In the genomic region with DNA sequence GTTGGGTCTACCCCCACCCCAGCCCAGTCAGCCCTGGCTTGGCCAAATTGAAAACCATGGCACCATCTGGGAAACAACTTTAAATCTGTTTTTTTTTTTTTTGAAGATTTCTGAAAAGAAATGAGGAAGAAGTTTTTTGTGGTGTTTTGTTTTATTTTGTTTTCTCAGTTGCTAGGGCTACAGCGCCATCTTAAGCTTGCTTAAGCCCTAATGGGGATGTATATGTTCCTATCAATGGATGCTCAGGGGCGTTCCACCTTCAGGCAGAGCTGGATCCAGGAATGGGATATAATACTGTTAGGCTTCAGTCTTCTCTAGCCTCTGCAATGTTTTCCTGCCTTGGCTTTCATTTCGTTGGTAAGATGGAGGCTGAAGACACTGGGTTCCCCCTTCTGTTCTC, we compare ENCODE assay signal across 28 mouse cellular contexts. TPM values are rescaled to one million over a fixed set of nuclear protein-coding genes. Genes with fewer than 3 reads are reported as not detected.
A peak's percentile ranks its signal among the peaks of the same experiment; 100 is the strongest.
DNase-seq lines count a peak whose midpoint lies in the region; ATAC-seq and TF ChIP-seq lines count a peak whose summit lies in the region.
"Had no signal": no experiment of that assay in that cellular context is flagged by ENCODE, and none has a peak within 500 bp of the region (broad histone marks: within the 10 kb centered on the region; RNA-seq: fewer than 3 reads in every experiment).

No protein-coding gene starts in this region.

- ATAC-seq in hematopoietic stem cell, adult 5-6 weeks (replicated peaks in 1 of 2; ENCODE audit: insufficient read depth in 1 of 2, low FRiP score in 2 of 2, low TSS enrichment in 1 of 2, low read depth in 1 of 2, poor library complexity in 2 of 2, severe bottlenecking in 2 of 2): peak; percentile 20 to 38; a peak in 1 of 4 replicates
- no peak for ATAC-seq in midbrain, embryonic 13.5 days
- ATAC-seq: activated CD4-positive, CD25-positive, alpha-beta regulatory T cell, adult 4 months; forebrain, embryonic 14.5 days; forebrain, postnatal 0 days had no signal

- DNase-seq in A20 (ENCODE audit: low read depth, low spot score) (peak; percentile 20), NIH3T3 (ENCODE audit: low read depth) (peak; percentile 14)
- DNase-seq in gastrocnemius, postnatal 10 days: no peak
- DNase-seq in cerebellum, adult 11 months: no peak
- no peak for DNase-seq in heart, adult 2 months
- DNase-seq: adrenal gland, adult 8-10 months; adrenal gland, postnatal 25 days; cerebellum, adult 18-20 months; cerebellum, adult 9-10 months; cerebellum, postnatal 14 days; forebrain, postnatal 0 days; gastrocnemius, adult 2 months; gastrocnemius, postnatal 36 days; heart, adult 11 months; heart, postnatal 10 days; heart, postnatal 36 days; kidney, adult 11 months had no signal

- 83% methylated on average over 3 of the region's 3 CpGs for WGBS in midbrain, embryonic 13.5 days
- 71% methylated on average over 3 of the region's 3 CpGs for WGBS in heart, adult 2 months

- no peaks in the 10 kb centered on the region for H3K27me3 ChIP-seq in midbrain, embryonic 13.5 days
- no peaks in the 10 kb centered on the region for H3K27me3 ChIP-seq in heart, adult 2 months (ENCODE audit: control insufficient read depth, insufficient read depth, low read length)
- H3K27me3 ChIP-seq: embryonic facial prominence, embryonic 15.5 days; hindbrain, embryonic 12.5 days; hindbrain, embryonic 15.5 days had no signal

- H3K27ac ChIP-seq in midbrain, embryonic 13.5 days: no peak overlapping the region
- no peak overlapping the region for H3K27ac ChIP-seq in heart, adult 2 months
- H3K27ac ChIP-seq: embryonic facial prominence, embryonic 12.5 days; embryonic facial prominence, embryonic 15.5 days; gastrocnemius, adult 2 months; heart, embryonic 15.5 days; hindbrain, embryonic 12.5 days; hindbrain, embryonic 15.5 days had no signal

- H3K4me3 ChIP-seq in midbrain, embryonic 13.5 days (replicated peaks): no peak overlapping the region
- H3K4me3 ChIP-seq in heart, adult 2 months: no peak overlapping the region
- H3K4me3 ChIP-seq: embryonic facial prominence, embryonic 12.5 days; embryonic facial prominence, embryonic 15.5 days; gastrocnemius, adult 2 months; heart, embryonic 12.5 days; heart, embryonic 15.5 days; hindbrain, embryonic 12.5 days; hindbrain, embryonic 15.5 days had no signal

- H3K9me3 ChIP-seq in midbrain, embryonic 13.5 days: no peaks in the 10 kb centered on the region
- H3K9me3 ChIP-seq: embryonic facial prominence, embryonic 12.5 days; embryonic facial prominence, embryonic 15.5 days; G1E; heart, embryonic 12.5 days; heart, embryonic 15.5 days; hindbrain, embryonic 12.5 days; hindbrain, embryonic 15.5 days had no signal

- no peak for TF ChIP-seq EP300 in heart, adult 2 months (IDR thresholded peaks at IDR 0.05; ENCODE audit: insufficient read depth, low read depth, low read length)

- H3K36me3 ChIP-seq in midbrain, embryonic 13.5 days: no peaks in the 10 kb centered on the region
- no peaks in the 10 kb centered on the region for H3K36me3 ChIP-seq in heart, adult 2 months (ENCODE audit: control insufficient read depth, insufficient read depth, low read length)
- H3K36me3 ChIP-seq: embryonic facial prominence, embryonic 12.5 days; embryonic facial prominence, embryonic 15.5 days; heart, embryonic 12.5 days; heart, embryonic 15.5 days; hindbrain, embryonic 12.5 days; hindbrain, embryonic 15.5 days had no signal

- intact Hi-C loops in heart, adult 2 months (cut with DNase I): no loop called here

- no peak for TF ChIP-seq POLR2A in heart, adult 2 months (IDR thresholded peaks at IDR 0.05; ENCODE audit: insufficient read depth, low read depth, low read length)

- H3K79me2 ChIP-seq in heart, adult 2 months (replicated peaks; ENCODE audit: control insufficient read depth, insufficient read depth, low read length): no peaks in the 10 kb centered on the region

- H3K4me2 ChIP-seq in midbrain, embryonic 13.5 days (replicated peaks): no peak overlapping the region
- H3K4me2 ChIP-seq: embryonic facial prominence, embryonic 12.5 days; embryonic facial prominence, embryonic 15.5 days; heart, embryonic 12.5 days; heart, embryonic 15.5 days; hindbrain, embryonic 12.5 days; hindbrain, embryonic 15.5 days had no signal

- no peaks in the 10 kb centered on the region for H3K4me1 ChIP-seq in midbrain, embryonic 13.5 days (replicated peaks)
- no peaks in the 10 kb centered on the region for H3K4me1 ChIP-seq in heart, adult 2 months (ENCODE audit: control insufficient read depth, insufficient read depth, low read length)
- H3K4me1 ChIP-seq: embryonic facial prominence, embryonic 12.5 days; embryonic facial prominence, embryonic 15.5 days; heart, embryonic 12.5 days; heart, embryonic 15.5 days; hindbrain, embryonic 12.5 days; hindbrain, embryonic 15.5 days had no signal

- no peak for TF ChIP-seq CTCF in heart, adult 2 months (IDR thresholded peaks at IDR 0.05)

- H3K9ac ChIP-seq in midbrain, embryonic 13.5 days (replicated peaks): no peak overlapping the region
- H3K9ac ChIP-seq in heart, adult 2 months (ENCODE audit: low read depth, low read length): no peak overlapping the region
- H3K9ac ChIP-seq: embryonic facial prominence, embryonic 12.5 days; embryonic facial prominence, embryonic 15.5 days; forebrain, postnatal 0 days; heart, embryonic 12.5 days; heart, embryonic 15.5 days; hindbrain, embryonic 12.5 days; hindbrain, embryonic 15.5 days had no signal

RNA-seq across cellular contexts. Expression of gene Adgrg5, which starts 11.7 kb away (rescaled TPM):
- total RNA-seq in hematopoietic stem cell, adult 5-6 weeks (2017): 0.25 TPM in 1 of 2 replicates, not detected in the other
- total RNA-seq in gastrocnemius, postnatal 10 days (2021): under 1 TPM; 0.07 to 0.09 TPM
- 0.08 and 0.13 TPM in 2 replicates for polyA plus RNA-seq in midbrain, embryonic 13.5 days (2015; fragmentation: Nextera tagmentation; extraction: Ambion mirVana)
- under 1 TPM; 0.08 to 0.27 TPM for total RNA-seq in heart, adult 2 months (2021)
- 0.62 and 0.97 TPM in 2 replicates for polyA plus RNA-seq in heart, adult 2 months (2012; rRNA removed)
- total RNA-seq: gastrocnemius, postnatal 36 days had no signal
- polyA plus RNA-seq: forebrain, embryonic 14.5 days had no signal

RNA-seq across cellular contexts. Expression of gene Ccdc102a, which starts 17.3 kb away (rescaled TPM):
- 3.4 and 4.9 TPM in 2 replicates for total RNA-seq in hematopoietic stem cell, adult 5-6 weeks (2017)
- 10 to 100 TPM; 10.3 to 15.1 TPM for total RNA-seq in gastrocnemius, postnatal 10 days (2021)
- 4.0 and 6.0 TPM in 2 replicates for polyA plus RNA-seq in midbrain, embryonic 13.5 days (2015; fragmentation: Nextera tagmentation; extraction: Ambion mirVana)
- 1 to 10 TPM; 5.0 to 5.7 TPM for total RNA-seq in heart, adult 2 months (2021)
- polyA plus RNA-seq in heart, adult 2 months (2012; rRNA removed): 5.2 and 6.4 TPM in 2 replicates

RNA-seq across cellular contexts. Expression of gene Adgrg1, which starts 39.4 kb away (rescaled TPM):
- 565 and 601 TPM in 2 replicates for total RNA-seq in hematopoietic stem cell, adult 5-6 weeks (2017)
- total RNA-seq in gastrocnemius, postnatal 10 days (2021): 10 to 100 TPM; 15.6 to 18.0 TPM
- 189 and 212 TPM in 2 replicates for polyA plus RNA-seq in midbrain, embryonic 13.5 days (2015; fragmentation: Nextera tagmentation; extraction: Ambion mirVana)
- total RNA-seq in heart, adult 2 months (2021): 10 to 100 TPM; 52.1 to 67.8 TPM
- 96.1 and 107 TPM in 2 replicates for polyA plus RNA-seq in heart, adult 2 months (2012; rRNA removed)

RNA-seq across cellular contexts. Expression of gene Dok4, which starts 59.0 kb away (rescaled TPM):
- 0.13 and 0.30 TPM in 2 replicates for total RNA-seq in hematopoietic stem cell, adult 5-6 weeks (2017)
- total RNA-seq in gastrocnemius, postnatal 10 days (2021): 10 to 100 TPM; 11.4 TPM
- polyA plus RNA-seq in midbrain, embryonic 13.5 days (2015; fragmentation: Nextera tagmentation; extraction: Ambion mirVana): 51.2 and 54.5 TPM in 2 replicates
- total RNA-seq in heart, adult 2 months (2021): 10 to 100 TPM; 13.7 to 14.8 TPM
- polyA plus RNA-seq in heart, adult 2 months (2012; rRNA removed): 23.0 and 36.2 TPM in 2 replicates

Comparison
In these comparisons a context has a peak if more than half of its experiments do, and no peak if none do; other contexts are left out.
1. DNase-seq: peak in A20 (single experiment) and NIH3T3 (single experiment); none in gastrocnemius, postnatal 10 days (single experiment), cerebellum, adult 11 months (single experiment) and heart, adult 2 months (0 of 2).